8 mouse cellular contexts compared by ENCODE assay signal in the genomic region with DNA sequence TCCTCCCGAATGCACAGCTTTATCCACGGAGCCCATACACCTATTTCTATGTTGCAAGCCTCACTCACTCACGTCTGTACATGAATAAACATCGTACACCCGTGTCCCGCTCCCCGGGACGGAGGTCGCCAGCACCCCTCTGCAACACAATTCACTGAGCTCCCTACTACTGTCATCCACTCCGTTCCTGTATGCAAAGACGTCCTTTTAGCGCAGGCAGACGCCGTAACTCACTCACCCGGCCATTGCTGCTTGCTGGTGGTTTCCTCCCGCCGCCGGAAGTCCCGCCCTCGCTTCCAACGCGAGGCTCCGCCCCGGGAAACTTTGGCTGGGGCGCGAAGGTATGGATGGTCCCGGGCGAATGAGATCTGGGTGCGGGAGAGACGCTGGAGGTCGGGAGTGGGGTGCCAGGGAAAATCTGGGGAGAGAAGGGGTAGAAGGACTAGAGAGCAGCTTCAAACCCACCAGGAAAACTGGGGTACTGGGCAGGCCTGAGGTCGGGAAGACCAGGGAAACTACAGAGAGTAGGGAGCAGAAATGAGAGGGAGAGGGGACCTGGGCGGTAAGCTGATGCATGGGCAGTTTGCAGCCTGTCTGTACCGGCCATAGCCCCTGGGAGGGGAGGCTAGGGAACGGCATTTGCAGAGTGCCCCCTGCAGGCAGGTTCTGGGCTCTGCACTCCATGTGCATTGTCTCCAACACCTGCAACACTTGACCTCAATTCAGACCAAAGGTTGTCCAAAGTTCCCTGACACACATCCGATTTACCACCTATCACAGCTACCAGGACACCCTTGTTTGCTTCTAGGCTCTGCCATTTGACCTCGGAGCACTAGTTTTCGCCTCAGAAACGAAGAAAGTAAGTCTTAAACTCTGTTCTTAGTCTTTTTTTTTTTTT. TPM values are rescaled to one million over a fixed set of nuclear protein-coding genes. Genes with fewer than 3 reads are reported as not detected.
DNase-seq lines count a peak whose midpoint lies in the region; ATAC-seq and TF ChIP-seq lines count a peak whose summit lies in the region.

A gene (minus strand): TSS at position 284 of the 898 bp plus-strand sequence.

- H3K9me3 ChIP-seq in embryonic facial prominence, embryonic 10.5 days: no peaks in the 10 kb centered on the region
- H3K9me3 ChIP-seq in intestine, postnatal 0 days (ENCODE audit: control insufficient read depth): no peaks in the 10 kb centered on the region
- H3K9me3 ChIP-seq in midbrain, embryonic 11.5 days (ENCODE audit: control insufficient read depth, low read length): no peaks in the 10 kb centered on the region

- peak within 1 kb of the TSS; percentile 82 for H3K4me3 ChIP-seq in embryonic facial prominence, embryonic 10.5 days
- H3K4me3 ChIP-seq in intestine, postnatal 0 days (ENCODE audit: low read depth, low read length): peak within 1 kb of the TSS; percentile 75
- H3K4me3 ChIP-seq in midbrain, embryonic 11.5 days (ENCODE audit: low read depth, low read length): peak within 1 kb of the TSS; percentile 76

- TF ChIP-seq CTCF in intestine, postnatal 0 days (IDR thresholded peaks at IDR 0.05; ENCODE audit: low read depth): peak; percentile 90

- H3K4me2 ChIP-seq in intestine, postnatal 0 days (replicated peaks; ENCODE audit: low read depth): peak within 1 kb of the TSS; percentile 91
- peak within 1 kb of the TSS; percentile 89 for H3K4me2 ChIP-seq in midbrain, embryonic 11.5 days

- no peaks in the 10 kb centered on the region for H3K27me3 ChIP-seq in embryonic facial prominence, embryonic 10.5 days (replicated peaks; ENCODE audit: low read depth, poor library complexity, severe bottlenecking)
- H3K27me3 ChIP-seq in intestine, postnatal 0 days (replicated peaks; ENCODE audit: control insufficient read depth, insufficient read depth, low read length): no peaks in the 10 kb centered on the region
- no peaks in the 10 kb centered on the region for H3K27me3 ChIP-seq in midbrain, embryonic 11.5 days (ENCODE audit: control insufficient read depth, insufficient read depth, low read length)

- WGBS in embryonic facial prominence, embryonic 10.5 days: under 1% methylated on average over 39 of the region's 39 CpGs
- 1% methylated on average over 39 of the region's 39 CpGs for WGBS in intestine, postnatal 0 days
- WGBS in midbrain, embryonic 11.5 days: 1% methylated on average over 39 of the region's 39 CpGs

- peak; percentile 86 for ATAC-seq in granulocyte monocyte progenitor cell, adult 5-6 weeks (replicated peaks; ENCODE audit: poor library complexity, severe bottlenecking)
- ATAC-seq in intestine, postnatal 0 days: peak; percentile 80
- peak; percentile 82 for ATAC-seq in midbrain, embryonic 11.5 days (ENCODE audit: low FRiP score)

- intact Hi-C loops in left cerebral cortex, postnatal 4 days (cut with DNase I): loop anchor here (10.0 kb wide), 1 partner anchor 497 kb away; no protein-coding TSS in a partner anchor

- peaks cover 18% of the 10 kb centered on the region for H3K4me1 ChIP-seq in embryonic facial prominence, embryonic 10.5 days
- H3K4me1 ChIP-seq in intestine, postnatal 0 days (replicated peaks; ENCODE audit: control insufficient read depth, insufficient read depth, low read length): 0 out of 2 replicates have a peak, but pooled peaks cover 4% of the 10 kb centered on the region
- peaks cover 7% of the 10 kb centered on the region for H3K4me1 ChIP-seq in midbrain, embryonic 11.5 days (ENCODE audit: control insufficient read depth, insufficient read depth, low read length)

- H3K36me3 ChIP-seq in embryonic facial prominence, embryonic 10.5 days (replicated peaks): peaks cover 53% of the 10 kb centered on the region
- peaks cover 19% of the 10 kb centered on the region; the same call in 1 of the 2 replicates for H3K36me3 ChIP-seq in intestine, postnatal 0 days (ENCODE audit: control insufficient read depth, insufficient read depth)
- peaks cover 2% of the 10 kb centered on the region; the same call in 1 of the 2 replicates for H3K36me3 ChIP-seq in midbrain, embryonic 11.5 days (ENCODE audit: control insufficient read depth, insufficient read depth, low read length)

- peak within 1 kb of the TSS; percentile 67 for H3K9ac ChIP-seq in intestine, postnatal 0 days (ENCODE audit: low read depth, low read length)
- H3K9ac ChIP-seq in midbrain, embryonic 11.5 days (ENCODE audit: low read length): peak within 1 kb of the TSS; percentile 91

- peak within 1 kb of the TSS; percentile 95 for H3K27ac ChIP-seq in embryonic facial prominence, embryonic 10.5 days (replicated peaks)
- H3K27ac ChIP-seq in intestine, postnatal 0 days (ENCODE audit: low read depth, low read length): peak within 1 kb of the TSS; percentile 73
- peak within 1 kb of the TSS; percentile 64 for H3K27ac ChIP-seq in midbrain, embryonic 11.5 days (ENCODE audit: low read depth, low read length)

- peak; percentile 91 for DNase-seq in adrenal gland, postnatal 10 days
- DNase-seq in embryonic facial prominence, embryonic 10.5 days (ENCODE audit: low spot score): peak; percentile 92
- peak; percentile 77 for DNase-seq in left cerebral cortex, postnatal 4 days
- peak; percentile 98 for DNase-seq in midbrain, embryonic 11.5 days (ENCODE audit: low spot score, missing footprints)
- DNase-seq in right cerebral cortex, postnatal 4 days: peak; percentile 75
- peak; percentile 88 for DNase-seq in yolk sac, embryonic 10.5 days (ENCODE audit: low spot score)

RNA-seq across cellular contexts. Expression of the gene that starts here (rescaled TPM):
- 10 to 100 TPM; 12.0 to 13.9 TPM for total RNA-seq in adrenal gland, postnatal 10 days (2021)
- 22.1 and 25.1 TPM in 2 replicates for polyA plus RNA-seq in embryonic facial prominence, embryonic 10.5 days (2016; fragmentation: Nextera tagmentation; extraction: Ambion mirVana)
- 6.3 and 11.2 TPM in 2 replicates for total RNA-seq in granulocyte monocyte progenitor cell, adult 5-6 weeks (2014; fragmentation: Nextera tagmentation)
- 7.7 and 9.3 TPM in 2 replicates for total RNA-seq in granulocyte monocyte progenitor cell, adult 5-6 weeks (2017)
- polyA plus RNA-seq in intestine, postnatal 0 days (2015; fragmentation: Nextera tagmentation; extraction: Ambion mirVana): 11.2 and 13.7 TPM in 2 replicates
- 10 to 100 TPM; 10.2 to 11.3 TPM for total RNA-seq in left cerebral cortex, postnatal 4 days (2021)
- polyA plus RNA-seq in midbrain, embryonic 11.5 days (2014; fragmentation: Nextera tagmentation; extraction: Ambion mirVana): 21.4 and 22.4 TPM in 2 replicates

Comparison
In these comparisons a context has a peak if more than half of its experiments do, and no peak if none do; other contexts are left out.
1. Peak in every context shown above with its lines: DNase-seq, ATAC-seq, H3K4me3 ChIP-seq and H3K27ac ChIP-seq.